Mouse (Mus musculus) left cerebral cortex, adult 2 months (tissue): Measurements from ENCODE around the gene Lrrc8c. TPM values are rescaled to one million over a fixed set of nuclear protein-coding genes. Genes with fewer than 3 reads are reported as not detected.

Experiments used
- DNase-seq, 2 experiments: peaks; one replicate each; pipeline ENCODE4 v3.0.0; 2021 to 2022; ENCODE audit warnings: low spot score in 2 of 2, mixed read lengths in 1 of 2; ENCODE audit errors: extremely low spot score in 1 of 2
- H3K27ac ChIP-seq: fragments of 200-600 bp; 2 replicates; pipeline ENCODE4 v1.8.1; 2022
- H3K4me3 ChIP-seq: fragments of 200-600 bp; 2 replicates; pipeline ENCODE4 v1.8.1; 2022
- CTCF ChIP-seq: fragments of 200-600 bp; IDR thresholded peaks from 2 replicates; pipeline ENCODE4 v1.8.1; 2022; ENCODE audit warnings: antibody characterized with exemption, mild to moderate bottlenecking, moderate library complexity
- intact Hi-C: fragments of 180-260 bp; cut with DNase I; formaldehyde crosslinking; loops from one replicate; pipeline ENCODE4 v1.15.1; 2025
- total RNA-seq, 2 experiments: library from RNA; stranded (reverse); gene quantifications; 2 replicates each; pipeline ENCODE4 v1.2.3; 2021

Gene Lrrc8c
- total RNA-seq, 2 experiments from 2014 or later, result 32.7 to 37.5 TPM

DNA sequence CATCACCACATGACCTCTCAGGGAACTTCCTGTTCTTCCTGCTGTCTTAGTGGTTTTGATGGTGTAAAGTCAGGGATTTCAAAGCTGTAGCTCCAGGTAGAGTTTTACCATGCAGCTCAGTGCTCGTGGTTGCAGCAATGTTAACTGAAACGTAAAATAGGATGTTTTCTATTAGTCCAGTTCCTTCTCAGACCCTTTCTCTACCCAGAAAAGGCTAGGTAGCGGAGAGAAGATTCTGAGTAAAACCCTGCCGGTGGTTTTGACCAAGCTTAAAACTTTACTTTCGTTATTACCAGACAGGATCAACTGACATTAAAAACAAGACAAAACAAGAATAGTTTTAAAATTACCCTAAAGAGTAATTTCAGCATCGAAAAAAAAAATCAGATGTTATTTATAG, 3.7 kb upstream of the Lrrc8c start:
- intact Hi-C loops, result loop anchor here (5.0 kb wide), 1 partner anchor 352 kb away; no protein-coding TSS in a partner anchor
- no peak for DNase-seq
- Histone ChIP-seq H3K4me3 (no peak overlapping the region), H3K27ac (no peak overlapping the region)
- no peak for TF ChIP-seq CTCF

GRCm38 (mm10) chr5:105516290-105516689, 2.9 kb upstream of the Lrrc8c start:
- no peak for DNase-seq
- no peak overlapping the region for H3K27ac ChIP-seq
- no peak overlapping the region for H3K4me3 ChIP-seq
- no peak for TF ChIP-seq CTCF
- intact Hi-C loops, result loop anchor here (5.0 kb wide), 1 partner anchor 351 kb away; no protein-coding TSS in a partner anchor

DNA sequence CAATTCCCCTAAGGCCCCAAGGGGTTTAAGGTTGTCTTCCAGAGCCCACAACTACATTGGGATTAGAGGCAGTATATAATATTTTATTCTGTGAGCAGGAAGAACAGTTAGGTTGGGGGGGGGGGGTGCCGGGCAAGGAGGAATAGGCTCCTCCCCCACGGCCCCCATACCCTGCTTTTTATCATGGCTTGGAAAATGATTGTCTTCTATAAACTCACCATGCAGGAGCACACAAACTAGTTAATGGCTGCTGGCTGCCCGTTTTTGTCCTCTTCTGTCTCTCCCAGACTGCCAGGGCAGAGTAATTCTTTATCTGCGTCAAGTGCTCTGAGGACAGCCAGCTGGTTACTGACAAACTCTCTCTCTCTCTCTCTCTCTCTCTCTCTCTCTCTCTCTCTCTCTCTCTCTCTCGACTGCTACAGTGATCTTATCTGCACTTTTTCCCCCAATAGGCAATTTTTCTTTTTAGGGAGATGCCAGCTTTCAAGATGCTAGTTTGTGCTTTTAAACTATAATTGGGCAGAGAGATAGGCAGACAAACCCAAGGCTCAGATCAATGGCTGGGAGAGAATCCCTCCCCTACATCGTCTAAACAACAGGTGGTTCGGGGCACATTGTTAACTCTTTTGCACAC, 1.1 kb upstream of the Lrrc8c start:
- H3K4me3 ChIP-seq, result no peak overlapping the region
- H3K27ac ChIP-seq, result no peak overlapping the region
- no peak for DNase-seq
- intact Hi-C loops, result loop anchor here (2.0 to 5.0 kb wide), 3 partner anchors 25 to 349 kb away; no protein-coding TSS in a partner anchor
- no peak for TF ChIP-seq CTCF

DNA sequence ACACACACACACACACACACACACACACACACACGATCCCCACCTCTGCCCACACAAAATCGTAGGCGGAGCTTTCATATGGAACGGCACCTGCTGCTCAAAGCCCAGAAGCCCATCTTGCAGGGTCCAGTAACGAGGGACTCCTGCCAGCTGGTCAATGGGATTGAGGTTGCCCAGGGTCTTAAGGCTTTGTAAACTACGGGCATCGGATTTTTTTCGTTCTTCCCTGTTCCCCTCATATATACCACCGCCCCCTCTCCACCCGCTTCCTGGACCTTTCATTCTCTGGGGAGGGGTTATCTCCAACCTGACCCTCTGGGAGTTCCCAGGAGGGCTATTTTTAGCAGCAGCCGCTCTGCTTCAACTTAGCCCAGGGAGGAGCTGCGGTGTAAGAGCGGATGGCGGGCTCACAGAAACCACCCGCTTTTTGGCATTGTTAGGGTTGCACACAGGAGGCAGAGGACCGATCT, 527 bp upstream of the Lrrc8c start:
- intact Hi-C loops, result loop anchor here (1.0 to 5.0 kb wide), 4 partner anchors 26 to 349 kb away; no protein-coding TSS in a partner anchor
- peak in 1 of 2 experiments; percentile 25 for DNase-seq
- Histone ChIP-seq H3K27ac (peak overlapping the region; percentile 91), H3K4me3 (peak overlapping the region; percentile 99)
- TF ChIP-seq CTCF, result no peak

DNA sequence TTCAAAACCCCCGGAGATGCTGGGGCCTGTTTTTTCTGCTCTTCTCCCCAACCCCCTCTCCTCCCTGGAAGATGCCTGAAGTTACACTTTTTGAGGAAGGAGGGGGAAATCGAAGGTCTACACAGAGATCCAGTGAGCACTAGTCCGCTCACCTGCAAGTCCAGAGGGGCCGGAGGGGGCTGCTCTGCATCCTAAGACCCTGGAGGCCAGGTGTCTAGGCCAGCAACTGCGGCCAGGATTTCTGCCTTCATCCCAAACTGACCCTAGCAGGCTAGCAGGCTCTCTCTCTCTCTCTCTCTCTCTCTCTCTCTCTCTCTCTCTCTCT, 750 bp downstream of the Lrrc8c start:
- Histone ChIP-seq H3K27ac (peak overlapping the region; percentile 89), H3K4me3 (peak overlapping the region; percentile 99)
- intact Hi-C loops, result loop anchor here (1.0 to 5.0 kb wide), 4 partner anchors 27 to 347 kb away; no protein-coding TSS in a partner anchor
- DNase-seq, result no peak
- no peak for TF ChIP-seq CTCF

- Histone ChIP-seq H3K27ac (0 out of 2 replicates have a peak overlapping the region, but pooled peaks have one; percentile 24), H3K4me3 (peak overlapping the region; percentile 99)
- intact Hi-C loops, result no loop called here
- no peak for TF ChIP-seq CTCF
- DNase-seq, result no peak
Measured at GRCm38 (mm10) chr5:105520442-105520965, 1.3 kb downstream of the Lrrc8c start.

- DNase-seq, result no peak
- H3K4me3 ChIP-seq, result peak overlapping the region; percentile 11; the same call in 1 of the 2 replicates
- intact Hi-C loops, result no loop called here
- TF ChIP-seq CTCF, result no peak
- no peak overlapping the region for H3K27ac ChIP-seq
Measured at GRCm38 (mm10) chr5:105523452-105523851, 4.3 kb downstream of the Lrrc8c start.

DNA sequence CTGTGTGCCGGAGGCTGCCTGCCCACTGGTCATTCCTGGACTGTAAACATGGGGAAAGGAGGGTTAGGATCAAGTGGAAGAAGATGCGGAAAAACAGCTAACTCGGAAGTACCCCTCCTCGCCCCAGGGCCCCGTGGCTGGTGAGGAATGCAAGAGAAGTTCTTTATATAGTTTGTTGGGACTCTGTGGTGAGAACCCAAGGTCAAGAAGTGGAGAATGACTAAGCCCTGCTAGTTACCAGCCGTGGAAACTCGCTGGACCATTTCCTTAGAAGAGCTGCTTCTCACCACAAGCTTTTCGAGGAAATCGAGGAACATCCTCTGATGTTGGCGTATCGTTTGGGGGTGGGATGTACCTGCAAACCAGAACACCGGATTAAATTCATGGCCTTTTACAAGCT, 5.8 kb downstream of the Lrrc8c start:
- Histone ChIP-seq H3K27ac (no peak overlapping the region), H3K4me3 (no peak overlapping the region)
- DNase-seq, result no peak
- no peak for TF ChIP-seq CTCF
- intact Hi-C loops, result no loop called here

GRCm38 (mm10) chr5:105526107-105526645, 7.0 kb downstream of the Lrrc8c start:
- DNase-seq, result no peak
- Histone ChIP-seq H3K27ac (no peak overlapping the region), H3K4me3 (no peak overlapping the region)
- TF ChIP-seq CTCF, result no peak
- intact Hi-C loops, result no loop called here

DNA sequence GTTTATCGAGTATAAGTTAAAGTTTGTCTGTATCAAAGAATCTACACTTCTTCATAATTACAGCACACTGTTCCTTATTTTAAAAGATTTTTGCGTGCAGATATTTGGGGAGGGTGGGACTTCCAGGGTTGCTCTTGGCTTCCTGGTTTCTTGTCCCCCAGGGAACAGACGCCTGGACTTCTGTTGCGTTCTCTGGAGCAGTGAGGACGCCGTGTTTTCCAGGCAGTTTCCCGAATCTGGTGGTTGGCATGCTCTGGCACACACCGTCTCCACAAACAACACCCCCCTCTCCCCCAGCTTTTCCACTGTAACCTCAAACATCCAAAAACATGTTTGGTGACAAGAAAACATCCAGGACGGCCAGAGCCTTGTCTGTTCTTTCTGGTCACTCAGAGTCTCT, 7.6 kb downstream of the Lrrc8c start:
- intact Hi-C loops, result no loop called here
- no peak overlapping the region for H3K4me3 ChIP-seq
- no peak for DNase-seq

GRCm38 (mm10) chr5:105527477-105528331, 8.5 kb downstream of the Lrrc8c start:
- H3K4me3 ChIP-seq, result no peak overlapping the region
- TF ChIP-seq CTCF, result no peak
- no peak for DNase-seq
- intact Hi-C loops, result no loop called here
- H3K27ac ChIP-seq, result no peak overlapping the region

More for the DNA sequence above, 7.6 kb downstream of the Lrrc8c start:
- H3K27ac ChIP-seq, result no peak overlapping the region
- TF ChIP-seq CTCF, result no peak

GRCm38 (mm10) chr5:105530576-105530975, 11.4 kb downstream of the Lrrc8c start:
- Histone ChIP-seq H3K4me3 (no peak overlapping the region), H3K27ac (no peak overlapping the region)
- intact Hi-C loops, result no loop called here
- TF ChIP-seq CTCF, result no peak
- DNase-seq, result no peak
